Mouse (Mus musculus) megakaryocyte, embryonic 14.5 days (primary cell): Measurements from ENCODE around the gene Glipr1l2.

Source experiments
- FLI1 ChIP-seq: IDR thresholded peaks from 2 replicates; pipeline ENCODE4 v1.6.1; 2012; ENCODE audit warnings: low read length, inconsistent platforms, mixed read lengths
- GATA1 ChIP-seq: IDR thresholded peaks from 3 replicates; pipeline ENCODE4 v1.6.1; 2012; ENCODE audit warnings: mixed read lengths, low read length, inconsistent platforms, borderline replicate concordance

DNA sequence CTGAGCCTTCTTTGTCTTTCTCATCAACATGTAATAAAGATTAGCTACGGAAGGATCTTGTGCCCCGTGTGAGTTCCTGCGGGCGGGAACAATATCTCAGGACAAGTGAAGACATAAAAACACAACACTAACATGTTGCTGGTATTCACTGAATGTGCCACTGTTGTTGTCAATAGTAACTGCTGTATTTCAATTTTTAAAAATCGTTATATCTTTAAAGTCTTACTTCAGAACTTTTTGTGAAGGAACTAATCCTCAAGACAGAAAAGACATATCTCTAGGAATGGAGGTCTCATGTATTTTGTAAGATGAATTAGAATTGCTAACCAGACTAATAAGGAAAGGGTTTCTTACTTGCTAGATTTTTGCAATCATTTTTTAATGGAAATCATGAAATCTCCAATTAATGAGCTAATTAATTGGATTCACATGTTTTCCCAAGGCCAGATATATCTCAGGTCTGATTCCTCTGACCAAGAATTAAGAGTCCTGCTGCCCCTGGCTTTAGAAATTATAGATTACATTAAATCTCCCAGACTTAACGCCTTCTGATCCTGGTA lies 55.8 kb downstream of the Glipr1l2 start:
- no peak for TF ChIP-seq GATA1
- TF ChIP-seq FLI1, result no peak
